Mouse (Mus musculus) stomach, embryonic 16.5 days (tissue): Measurements from ENCODE around the gene Gm49342. TPM values are rescaled to one million over a fixed set of nuclear protein-coding genes. Genes with fewer than 3 reads are reported as not detected.

Experiments used
- ATAC-seq: fragments of 200-750 bp; cut with Nextera tagmentation; 2 replicates; pipeline ENCODE4 v1.8.0; 2017; ENCODE audit warnings: moderate number of reproducible peaks, moderate TSS enrichment; ENCODE audit not compliant: insufficient read depth, low FRiP score
- H3K27ac ChIP-seq: fragments of 300-500 bp; sonication (generic); 2 replicates; pipeline ENCODE4 v1.5.1; 2014; ENCODE audit warnings: low read length
- H3K27me3 ChIP-seq: fragments of 300-500 bp; sonication (generic); 2 replicates; pipeline ENCODE4 v1.6.1; 2014; ENCODE audit warnings: low read length, control low read depth, mixed read lengths; ENCODE audit not compliant: control insufficient read depth, insufficient read depth
- H3K36me3 ChIP-seq: fragments of 300-500 bp; sonication (generic); 2 replicates; pipeline ENCODE4 v1.6.1; 2014; ENCODE audit warnings: low read length; ENCODE audit not compliant: control insufficient read depth, insufficient read depth
- H3K4me1 ChIP-seq: fragments of 300-500 bp; sonication (generic); 2 replicates; pipeline ENCODE4 v1.6.1; 2014; ENCODE audit warnings: low read length, control low read depth, mixed read lengths; ENCODE audit not compliant: control insufficient read depth, insufficient read depth
- H3K4me2 ChIP-seq: fragments of 300-500 bp; sonication (generic); 2 replicates; pipeline ENCODE4 v1.6.1; 2014; ENCODE audit warnings: low read depth, low read length, mixed read lengths
- H3K4me3 ChIP-seq: fragments of 300-500 bp; sonication (generic); replicated peaks from 2 replicates; pipeline ENCODE4 v1.5.1; 2014; ENCODE audit warnings: mild to moderate bottlenecking, low read length
- H3K9ac ChIP-seq: fragments of 300-500 bp; sonication (generic); 2 replicates; pipeline ENCODE4 v1.6.1; 2014; ENCODE audit warnings: low read length
- H3K9me3 ChIP-seq: fragments of 300-500 bp; sonication (generic); replicated peaks from 2 replicates; pipeline ENCODE4 v1.6.1; 2016; ENCODE audit warnings: low read length, control low read depth; ENCODE audit not compliant: control insufficient read depth
- WGBS: fragments of 180-500 bp; shearing (Covaris S2); extraction: QIAGEN DNeasy Blood & Tissue Kit; methylation state at CpG from one replicate; pipeline ENCODE4 v1.1.7; 2014; 5-methylcytosine and 5-hydroxymethylcytosine counted together
- polyA plus RNA-seq: library from polyadenylated mRNA; unstranded; fragments of >200 nt; fragmentation: Nextera tagmentation; extraction: Ambion mirVana; gene quantifications from 2 replicates; pipeline ENCODE4 v1.2.1, GENCODE M21; 2015

Gm49342 gene
- polyA plus RNA-seq, 1 experiment from 2014 or later, result not detected

- H3K4me3 ChIP-seq, result no peak overlapping the region
- H3K36me3 ChIP-seq, result no peaks in the 10 kb centered on the region
- no peaks in the 10 kb centered on the region for H3K27me3 ChIP-seq
- H3K4me1 ChIP-seq, result no peaks in the 10 kb centered on the region
- no peak for ATAC-seq
- no peak overlapping the region for H3K27ac ChIP-seq
- no peak overlapping the region for H3K4me2 ChIP-seq
- H3K9ac ChIP-seq, result no peak overlapping the region
- WGBS, result 70% methylated on average over 3 of the region's 3 CpGs
- no peaks in the 10 kb centered on the region for H3K9me3 ChIP-seq
Measured at GRCm38 (mm10) chr14:50991037-50991436, 46.7 kb downstream of the Gm49342 start.

- no peaks in the 10 kb centered on the region for H3K9me3 ChIP-seq
- H3K27me3 ChIP-seq, result no peaks in the 10 kb centered on the region
- no peak overlapping the region for H3K4me2 ChIP-seq
- H3K9ac ChIP-seq, result no peak overlapping the region
- H3K4me3 ChIP-seq, result no peak overlapping the region
- ATAC-seq, result no peak
- no peaks in the 10 kb centered on the region for H3K4me1 ChIP-seq
- H3K27ac ChIP-seq, result peak overlapping the region; percentile 43
- WGBS, result 59% methylated on average over 3 of the region's 3 CpGs
- H3K36me3 ChIP-seq, result no peaks in the 10 kb centered on the region
Measured at GRCm38 (mm10) chr14:50997088-50997487, 52.8 kb downstream of the Gm49342 start.

- H3K9me3 ChIP-seq, result no peaks in the 10 kb centered on the region
- H3K4me1 ChIP-seq, result no peaks in the 10 kb centered on the region
- no peaks in the 10 kb centered on the region for H3K27me3 ChIP-seq
- no peak overlapping the region for H3K9ac ChIP-seq
- H3K4me3 ChIP-seq, result no peak overlapping the region
- 48% methylated on average over 2 of the region's 2 CpGs for WGBS
- ATAC-seq, result no peak
- no peak overlapping the region for H3K4me2 ChIP-seq
- H3K36me3 ChIP-seq, result no peaks in the 10 kb centered on the region
- no peak overlapping the region for H3K27ac ChIP-seq
Measured at GRCm38 (mm10) chr14:50997999-50998666, 53.8 kb downstream of the Gm49342 start.

GRCm38 (mm10) chr14:51007152-51007801 is 63.0 kb downstream of the Gm49342 start, which contains the start of gene Rnase10:
TSS of gene Rnase10 (plus strand) at chr14:51007751.
- Histone ChIP-seq H3K4me3 (no peak within 1 kb of the TSS), H3K4me2 (peak within 1 kb of the TSS; percentile 16; the same call in 1 of the 2 replicates), H3K9ac (no peak within 1 kb of the TSS), H3K4me1 (peaks cover 5% of the 10 kb centered on the region; the same call in 1 of the 2 replicates), H3K36me3 (no peaks in the 10 kb centered on the region), H3K27ac (peak within 1 kb of the TSS; percentile 88), H3K9me3 (no peaks in the 10 kb centered on the region; the same call in 1 of the 2 replicates), H3K27me3 (no peaks in the 10 kb centered on the region)
- ATAC-seq, result no peak
- WGBS, result 74% methylated on average over 8 of the region's 8 CpGs

GRCm38 (mm10) chr14:51007914-51008713 is 63.8 kb downstream of the Gm49342 start:
- H3K4me3 ChIP-seq, result no peak overlapping the region
- H3K27ac ChIP-seq, result peak overlapping the region; percentile 88
- no peaks in the 10 kb centered on the region for H3K36me3 ChIP-seq
- peaks cover 5% of the 10 kb centered on the region; the same call in 1 of the 2 replicates for H3K4me1 ChIP-seq
- H3K9ac ChIP-seq, result no peak overlapping the region
- ATAC-seq, result peak; percentile 87
- peak overlapping the region; percentile 16; the same call in 1 of the 2 replicates for H3K4me2 ChIP-seq
- H3K27me3 ChIP-seq, result no peaks in the 10 kb centered on the region
- WGBS, result 50% methylated on average over 13 of the region's 13 CpGs
- no peaks in the 10 kb centered on the region; the same call in 1 of the 2 replicates for H3K9me3 ChIP-seq

- Histone ChIP-seq H3K27me3 (no peaks in the 10 kb centered on the region), H3K36me3 (no peaks in the 10 kb centered on the region), H3K4me1 (peaks cover 5% of the 10 kb centered on the region; the same call in 1 of the 2 replicates), H3K4me2 (no peak overlapping the region), H3K9me3 (no peaks in the 10 kb centered on the region; the same call in 1 of the 2 replicates), H3K4me3 (no peak overlapping the region), H3K9ac (no peak overlapping the region), H3K27ac (peak overlapping the region; percentile 88)
- ATAC-seq, result no peak
- 63% methylated on average over 4 of the region's 4 CpGs for WGBS
Measured at GRCm38 (mm10) chr14:51008781-51009180, 64.5 kb downstream of the Gm49342 start.

- WGBS, result 79% methylated on average over 6 of the region's 6 CpGs
- Histone ChIP-seq H3K27me3 (no peaks in the 10 kb centered on the region), H3K9me3 (no peaks in the 10 kb centered on the region; the same call in 1 of the 2 replicates), H3K4me3 (no peak overlapping the region), H3K27ac (peak overlapping the region; percentile 80; the same call in 1 of the 2 replicates), H3K9ac (no peak overlapping the region), H3K36me3 (no peaks in the 10 kb centered on the region), H3K4me1 (peaks cover 5% of the 10 kb centered on the region; the same call in 1 of the 2 replicates), H3K4me2 (no peak overlapping the region)
- ATAC-seq, result no peak
Measured at GRCm38 (mm10) chr14:51009572-51009971, 65.3 kb downstream of the Gm49342 start.
